Mouse (Mus musculus) kidney, adult 18-20 months (tissue): ENCODE data around the gene Trappc3.
A peak's percentile ranks its signal among the peaks of the same experiment; 100 is the strongest.

ENCODE experiments used
- DNase-seq: peaks from one replicate; pipeline ENCODE4 v3.0.0; 2021

Trappc3 gene

GRCm38 (mm10) chr4:126251655-126252254 lies 10.4 kb upstream of the Trappc3 start:
- DNase-seq: peak; percentile 45

GRCm38 (mm10) chr4:126252411-126253237 lies 9.5 kb upstream of the Trappc3 start:
- no peak for DNase-seq

- no peak for DNase-seq
Observed at GRCm38 (mm10) chr4:126253637-126254272, 8.4 kb upstream of the Trappc3 start.

GRCm38 (mm10) chr4:126254315-126255112 lies 7.6 kb upstream of the Trappc3 start:
- DNase-seq: no peak

- DNase-seq: no peak
Observed at GRCm38 (mm10) chr4:126255113-126256001, 6.8 kb upstream of the Trappc3 start.

GRCm38 (mm10) chr4:126256131-126256791 lies 5.9 kb upstream of the Trappc3 start, which contains the start of gene Map7d1:
Map7d1 (minus strand) TSS chr4:126256343.
- peak; percentile 93 for DNase-seq

- peak; percentile 64 for DNase-seq
Observed at GRCm38 (mm10) chr4:126256967-126257881, 4.9 kb upstream of the Trappc3 start.

GRCm38 (mm10) chr4:126259063-126259462 lies 3.1 kb upstream of the Trappc3 start:
- no peak for DNase-seq

GRCm38 (mm10) chr4:126259523-126260160 lies 2.5 kb upstream of the Trappc3 start:
- DNase-seq: peak; percentile 77

- DNase-seq: peak; percentile 55
Observed at GRCm38 (mm10) chr4:126260520-126261201, 1.5 kb upstream of the Trappc3 start.

GRCm38 (mm10) chr4:126261266-126261665 lies 859 bp upstream of the Trappc3 start:
- no peak for DNase-seq

GRCm38 (mm10) chr4:126261675-126262074 lies 450 bp upstream of the Trappc3 start:
- DNase-seq: no peak

- no peak for DNase-seq
Observed at GRCm38 (mm10) chr4:126269292-126269691, 7.2 kb downstream of the Trappc3 start.

- DNase-seq: no peak
Observed at GRCm38 (mm10) chr4:126273753-126274152, 11.6 kb downstream of the Trappc3 start.

- no peak for DNase-seq
Observed at GRCm38 (mm10) chr4:126275081-126275480, 13.0 kb downstream of the Trappc3 start.

- DNase-seq: no peak
Observed at GRCm38 (mm10) chr4:126275681-126276131, 13.6 kb downstream of the Trappc3 start.

- DNase-seq: peak; percentile 57
Observed at GRCm38 (mm10) chr4:126277906-126278564, 15.9 kb downstream of the Trappc3 start.

GRCm38 (mm10) chr4:126278565-126278915 lies 16.4 kb downstream of the Trappc3 start:
- DNase-seq: no peak
